21 mouse cellular contexts compared by ENCODE assay signal in genomic region chr9:58816458-58816857, GRCm38 (mm10). TPM values are rescaled to one million over a fixed set of nuclear protein-coding genes. Genes with fewer than 3 reads are reported as not detected.
A peak's percentile ranks its signal among the peaks of the same experiment; 100 is the strongest.
DNase-seq lines count a peak whose midpoint lies in the region; ATAC-seq and TF ChIP-seq lines count a peak whose summit lies in the region.
"Had no signal": no experiment of that assay in that cellular context is flagged by ENCODE, and none has a peak within 500 bp of the region (broad histone marks: within the 10 kb centered on the region; RNA-seq: fewer than 3 reads in every experiment).

No protein-coding gene starts in this region.

- H3K4me3 ChIP-seq in heart, embryonic 11.5 days (ENCODE audit: low read depth, low read length), result no peak overlapping the region
- H3K4me3 ChIP-seq in heart, adult 2 months, result no peak overlapping the region
- no peak overlapping the region for H3K4me3 ChIP-seq in intestine, postnatal 0 days (ENCODE audit: low read depth, low read length)
- no peak overlapping the region for H3K4me3 ChIP-seq in intestine, embryonic 15.5 days (replicated peaks)
- no peak overlapping the region for H3K4me3 ChIP-seq in midbrain, embryonic 13.5 days (replicated peaks)
- no peak overlapping the region for H3K4me3 ChIP-seq in midbrain, embryonic 10.5 days
- no peak overlapping the region for H3K4me3 ChIP-seq in midbrain, postnatal 0 days (ENCODE audit: low read depth, low read length)
- H3K4me3 ChIP-seq: embryonic facial prominence, embryonic 13.5 days; limb, embryonic 13.5 days; lung, embryonic 15.5 days; neural tube, embryonic 15.5 days had no signal

- TF ChIP-seq CTCF in heart, adult 2 months (IDR thresholded peaks at IDR 0.05), result no peak
- 0 out of 2 replicates have a peak, but pooled peaks have one; percentile 8 for TF ChIP-seq CTCF in intestine, postnatal 0 days (IDR thresholded peaks at IDR 0.05; ENCODE audit: low read depth)
- TF ChIP-seq CTCF in midbrain, postnatal 0 days (IDR thresholded peaks at IDR 0.05), result no peak

- no peak for TF ChIP-seq POLR2A in heart, adult 2 months (IDR thresholded peaks at IDR 0.05; ENCODE audit: insufficient read depth, low read depth, low read length)

- DNase-seq in heart, adult 2 months, result no peak
- no peak for DNase-seq in midbrain, embryonic 10.5 days (ENCODE audit: low spot score)
- DNase-seq in midbrain, postnatal 0 days (ENCODE audit: low spot score), result peak; percentile 26
- DNase-seq in cerebellum, postnatal 25 days, result no peak
- DNase-seq: cerebellum, adult 8-10 months; lung, postnatal 4 days; right cerebral cortex, postnatal 14 days; spleen, adult 18-20 months; thymus, postnatal 4 days had no signal

- H3K79me2 ChIP-seq in heart, adult 2 months (replicated peaks; ENCODE audit: control insufficient read depth, insufficient read depth, low read length), result no peaks in the 10 kb centered on the region

- peaks cover 52% of the 10 kb centered on the region for H3K4me1 ChIP-seq in heart, embryonic 11.5 days (ENCODE audit: control insufficient read depth, insufficient read depth, low read length)
- H3K4me1 ChIP-seq in heart, adult 2 months (ENCODE audit: control insufficient read depth, insufficient read depth, low read length), result no peaks in the 10 kb centered on the region; the same call in 1 of the 2 replicates
- no peaks in the 10 kb centered on the region for H3K4me1 ChIP-seq in intestine, postnatal 0 days (replicated peaks; ENCODE audit: control insufficient read depth, insufficient read depth, low read length)
- H3K4me1 ChIP-seq in intestine, embryonic 15.5 days (replicated peaks), result peaks cover 9% of the 10 kb centered on the region; the same call in 1 of the 2 replicates
- peaks cover 28% of the 10 kb centered on the region for H3K4me1 ChIP-seq in midbrain, embryonic 13.5 days (replicated peaks)
- H3K4me1 ChIP-seq in midbrain, embryonic 10.5 days, result peaks cover 43% of the 10 kb centered on the region
- H3K4me1 ChIP-seq in midbrain, postnatal 0 days (ENCODE audit: insufficient read depth, low read length), result no peaks in the 10 kb centered on the region
- H3K4me1 ChIP-seq: limb, embryonic 13.5 days had no signal

- peaks cover 20% of the 10 kb centered on the region for H3K27me3 ChIP-seq in heart, embryonic 11.5 days (ENCODE audit: control insufficient read depth, insufficient read depth, low read length)
- no peaks in the 10 kb centered on the region for H3K27me3 ChIP-seq in heart, adult 2 months (ENCODE audit: control insufficient read depth, insufficient read depth, low read length)
- peaks cover 26% of the 10 kb centered on the region for H3K27me3 ChIP-seq in intestine, postnatal 0 days (replicated peaks; ENCODE audit: control insufficient read depth, insufficient read depth, low read length)
- peaks cover 20% of the 10 kb centered on the region for H3K27me3 ChIP-seq in intestine, embryonic 15.5 days (replicated peaks)
- peaks cover 26% of the 10 kb centered on the region for H3K27me3 ChIP-seq in midbrain, embryonic 13.5 days
- peaks cover 63% of the 10 kb centered on the region for H3K27me3 ChIP-seq in midbrain, embryonic 10.5 days (ENCODE audit: low read depth, poor library complexity, severe bottlenecking)
- 0 out of 2 replicates have a peak, but pooled peaks cover 4% of the 10 kb centered on the region for H3K27me3 ChIP-seq in midbrain, postnatal 0 days (ENCODE audit: insufficient read depth, low read length)

- WGBS in heart, embryonic 11.5 days (ENCODE audit: insufficient replicate concordance), result 52% methylated on average over 9 of the region's 9 CpGs
- 52% methylated on average over 9 of the region's 9 CpGs for WGBS in heart, adult 2 months
- 39% methylated on average over 9 of the region's 9 CpGs for WGBS in intestine, postnatal 0 days
- WGBS in intestine, embryonic 15.5 days, result 45% methylated on average over 9 of the region's 9 CpGs
- 70% methylated on average over 9 of the region's 9 CpGs for WGBS in midbrain, embryonic 13.5 days
- WGBS in midbrain, embryonic 10.5 days, result 68% methylated on average over 9 of the region's 9 CpGs
- 65% methylated on average over 9 of the region's 9 CpGs for WGBS in midbrain, postnatal 0 days

- TF ChIP-seq EP300 in heart, adult 2 months (IDR thresholded peaks at IDR 0.05; ENCODE audit: insufficient read depth, low read depth, low read length), result no peak

- H3K4me2 ChIP-seq in heart, embryonic 11.5 days, result no peak overlapping the region
- H3K4me2 ChIP-seq in intestine, postnatal 0 days (replicated peaks; ENCODE audit: low read depth), result no peak overlapping the region
- no peak overlapping the region for H3K4me2 ChIP-seq in intestine, embryonic 15.5 days (replicated peaks)
- H3K4me2 ChIP-seq in midbrain, embryonic 13.5 days (replicated peaks), result no peak overlapping the region
- H3K4me2 ChIP-seq in midbrain, postnatal 0 days (ENCODE audit: low read depth, low read length, poor library complexity, severe bottlenecking), result no peak overlapping the region
- H3K4me2 ChIP-seq: embryonic facial prominence, embryonic 13.5 days; limb, embryonic 13.5 days; lung, embryonic 15.5 days; neural tube, embryonic 15.5 days had no signal

- peak overlapping the region; percentile 59 for H3K27ac ChIP-seq in heart, embryonic 11.5 days (ENCODE audit: low read depth, low read length)
- H3K27ac ChIP-seq in heart, adult 2 months, result no peak overlapping the region
- no peak overlapping the region for H3K27ac ChIP-seq in intestine, postnatal 0 days (ENCODE audit: low read depth, low read length)
- no peak overlapping the region for H3K27ac ChIP-seq in intestine, embryonic 15.5 days
- H3K27ac ChIP-seq in midbrain, embryonic 13.5 days, result no peak overlapping the region
- no peak overlapping the region for H3K27ac ChIP-seq in midbrain, embryonic 10.5 days (replicated peaks)
- no peak overlapping the region for H3K27ac ChIP-seq in midbrain, postnatal 0 days (ENCODE audit: low read depth, low read length)
- H3K27ac ChIP-seq: embryonic facial prominence, embryonic 13.5 days; limb, embryonic 13.5 days; liver, embryonic 14.5 days; lung, embryonic 15.5 days; neural tube, embryonic 15.5 days had no signal

- intact Hi-C loops in heart, adult 2 months (cut with DNase I), result no loop called here

- 0 out of 2 replicates have a peak, but pooled peaks have one; percentile 3 for ATAC-seq in heart, embryonic 11.5 days (replicated peaks; ENCODE audit: insufficient number of reproducible peaks, low FRiP score, low TSS enrichment)
- ATAC-seq in intestine, postnatal 0 days, result no peak
- ATAC-seq in intestine, embryonic 15.5 days, result no peak
- 0 out of 2 replicates have a peak, but pooled peaks have one; percentile 21 for ATAC-seq in midbrain, embryonic 13.5 days
- ATAC-seq in midbrain, postnatal 0 days (ENCODE audit: low FRiP score), result 0 out of 2 replicates have a peak, but pooled peaks have one; percentile 25
- ATAC-seq: inflammation-experienced regulatory T-cells, adult 6 months had no signal

- no peaks in the 10 kb centered on the region for H3K9me3 ChIP-seq in heart, embryonic 11.5 days (replicated peaks; ENCODE audit: control insufficient read depth, low read length)
- no peaks in the 10 kb centered on the region for H3K9me3 ChIP-seq in intestine, postnatal 0 days (ENCODE audit: control insufficient read depth)
- H3K9me3 ChIP-seq in intestine, embryonic 15.5 days, result no peaks in the 10 kb centered on the region
- no peaks in the 10 kb centered on the region for H3K9me3 ChIP-seq in midbrain, embryonic 13.5 days
- no peaks in the 10 kb centered on the region for H3K9me3 ChIP-seq in midbrain, embryonic 10.5 days (replicated peaks)
- H3K9me3 ChIP-seq in midbrain, postnatal 0 days (ENCODE audit: low read length), result no peaks in the 10 kb centered on the region
- H3K9me3 ChIP-seq: embryonic facial prominence, embryonic 13.5 days; limb, embryonic 13.5 days; lung, embryonic 15.5 days; neural tube, embryonic 15.5 days had no signal

- no peaks in the 10 kb centered on the region for H3K36me3 ChIP-seq in heart, embryonic 11.5 days (ENCODE audit: control insufficient read depth, insufficient read depth, low read length)
- no peaks in the 10 kb centered on the region for H3K36me3 ChIP-seq in heart, adult 2 months (ENCODE audit: control insufficient read depth, insufficient read depth, low read length)
- no peaks in the 10 kb centered on the region for H3K36me3 ChIP-seq in intestine, postnatal 0 days (ENCODE audit: control insufficient read depth, insufficient read depth)
- H3K36me3 ChIP-seq in intestine, embryonic 15.5 days, result no peaks in the 10 kb centered on the region
- no peaks in the 10 kb centered on the region for H3K36me3 ChIP-seq in midbrain, embryonic 13.5 days
- H3K36me3 ChIP-seq in midbrain, embryonic 10.5 days, result no peaks in the 10 kb centered on the region
- H3K36me3 ChIP-seq in midbrain, postnatal 0 days (ENCODE audit: insufficient read depth, low read length), result no peaks in the 10 kb centered on the region
- H3K36me3 ChIP-seq: embryonic facial prominence, embryonic 13.5 days; limb, embryonic 13.5 days; lung, embryonic 15.5 days; neural tube, embryonic 15.5 days had no signal

- no peak overlapping the region for H3K9ac ChIP-seq in heart, embryonic 11.5 days (ENCODE audit: low read depth, low read length)
- H3K9ac ChIP-seq in heart, adult 2 months (ENCODE audit: low read depth, low read length), result no peak overlapping the region
- no peak overlapping the region for H3K9ac ChIP-seq in intestine, postnatal 0 days (ENCODE audit: low read depth, low read length)
- no peak overlapping the region for H3K9ac ChIP-seq in intestine, embryonic 15.5 days
- no peak overlapping the region for H3K9ac ChIP-seq in midbrain, embryonic 13.5 days (replicated peaks)
- no peak overlapping the region for H3K9ac ChIP-seq in midbrain, postnatal 0 days (replicated peaks; ENCODE audit: low read length, poor library complexity, severe bottlenecking)
- H3K9ac ChIP-seq: embryonic facial prominence, embryonic 13.5 days; limb, embryonic 13.5 days; liver, embryonic 14.5 days; lung, embryonic 15.5 days; neural tube, embryonic 15.5 days had no signal

RNA-seq across cellular contexts. Expression of gene Hcn4, which starts 6.8 kb away (rescaled TPM):
- 3.0 and 3.2 TPM in 2 replicates for polyA plus RNA-seq in heart, embryonic 11.5 days (2014; fragmentation: Nextera tagmentation; extraction: Ambion mirVana)
- 1 to 10 TPM; 8.1 to 9.1 TPM for total RNA-seq in heart, adult 2 months (2021)
- 6.1 and 7.7 TPM in 2 replicates for polyA plus RNA-seq in heart, adult 2 months (2012; rRNA removed)
- 0.27 TPM in 2 replicates for polyA plus RNA-seq in intestine, postnatal 0 days (2015; fragmentation: Nextera tagmentation; extraction: Ambion mirVana)
- polyA plus RNA-seq in intestine, embryonic 15.5 days (2015; fragmentation: Nextera tagmentation; extraction: Ambion mirVana), result 0.24 and 0.25 TPM in 2 replicates
- 2.8 and 3.7 TPM in 2 replicates for polyA plus RNA-seq in midbrain, embryonic 13.5 days (2015; fragmentation: Nextera tagmentation; extraction: Ambion mirVana)
- polyA plus RNA-seq in midbrain, embryonic 10.5 days (2016; fragmentation: Nextera tagmentation; extraction: Ambion mirVana), result 0.42 and 0.65 TPM in 2 replicates
- 34.6 and 42.3 TPM in 2 replicates for total RNA-seq in midbrain, postnatal 0 days (2014; rRNA removed)
- polyA plus RNA-seq in midbrain, postnatal 0 days (2015; fragmentation: Nextera tagmentation; extraction: Ambion mirVana), result 3.8 and 4.1 TPM in 2 replicates
- total RNA-seq: granulocyte monocyte progenitor cell, adult 5-6 weeks had no signal
- polyA plus RNA-seq: C2C12; inflammation-experienced regulatory T-cells, adult 6 months had no signal

Comparison
In these comparisons a context has a peak if more than half of its experiments do, and no peak if none do; other contexts are left out.
1. ATAC-seq: peak in heart, embryonic 11.5 days (single experiment), midbrain, embryonic 13.5 days (single experiment) and midbrain, postnatal 0 days (single experiment); none in intestine, postnatal 0 days (single experiment) and intestine, embryonic 15.5 days (single experiment).